22 mouse cellular contexts compared by ENCODE assay signal in genomic region chr4:57815355-57815754, GRCm38 (mm10).
DNase-seq lines count a peak whose midpoint lies in the region; ATAC-seq and TF ChIP-seq lines count a peak whose summit lies in the region.
"Had no signal": no experiment of that assay in that cellular context is flagged by ENCODE, and none has a peak within 500 bp of the region (broad histone marks: within the 10 kb centered on the region; RNA-seq: fewer than 3 reads in every experiment).

No protein-coding gene starts in this region.

- peak; percentile 60; the same call in 1 of the 2 replicates for ATAC-seq in liver, embryonic 16.5 days (ENCODE audit: low read depth)
- no peak for ATAC-seq in liver, postnatal 0 days
- 0 out of 2 replicates have a peak, but pooled peaks have one; percentile 53 for ATAC-seq in intestine, embryonic 15.5 days
- peak; percentile 71; the same call in 1 of the 2 replicates for ATAC-seq in stomach, embryonic 16.5 days (ENCODE audit: insufficient read depth, low FRiP score)
- ATAC-seq: activated CD4-positive, CD25-positive, alpha-beta regulatory T cell, adult 4 months; forebrain, postnatal 0 days; Patski had no signal

- H3K27me3 ChIP-seq in liver, embryonic 16.5 days (ENCODE audit: control insufficient read depth, insufficient read depth, low read depth, low read length): no peaks in the 10 kb centered on the region
- H3K27me3 ChIP-seq in liver, postnatal 0 days (ENCODE audit: insufficient read depth, low read length): no peaks in the 10 kb centered on the region
- H3K27me3 ChIP-seq in intestine, embryonic 15.5 days (replicated peaks): no peaks in the 10 kb centered on the region
- H3K27me3 ChIP-seq in stomach, embryonic 16.5 days (ENCODE audit: control insufficient read depth, insufficient read depth, low read length): no peaks in the 10 kb centered on the region
- H3K27me3 ChIP-seq: embryonic facial prominence, embryonic 13.5 days; forebrain, embryonic 12.5 days; heart, embryonic 15.5 days; Patski had no signal

- no peaks in the 10 kb centered on the region for H3K9me3 ChIP-seq in liver, embryonic 16.5 days (replicated peaks; ENCODE audit: control insufficient read depth, low read length)
- no peaks in the 10 kb centered on the region for H3K9me3 ChIP-seq in liver, postnatal 0 days (ENCODE audit: low read length)
- H3K9me3 ChIP-seq in intestine, embryonic 15.5 days: no peaks in the 10 kb centered on the region
- no peaks in the 10 kb centered on the region for H3K9me3 ChIP-seq in stomach, embryonic 16.5 days (replicated peaks; ENCODE audit: control insufficient read depth, low read length)
- H3K9me3 ChIP-seq: forebrain, embryonic 12.5 days; heart, embryonic 15.5 days had no signal

- peaks cover 9% of the 10 kb centered on the region for H3K4me1 ChIP-seq in liver, embryonic 16.5 days (ENCODE audit: control insufficient read depth, low read depth, low read length)
- peaks cover 5% of the 10 kb centered on the region; the same call in 1 of the 2 replicates for H3K4me1 ChIP-seq in liver, postnatal 0 days (ENCODE audit: insufficient read depth)
- H3K4me1 ChIP-seq in intestine, embryonic 15.5 days (replicated peaks): peaks cover 5% of the 10 kb centered on the region; the same call in 1 of the 2 replicates
- H3K4me1 ChIP-seq in stomach, embryonic 16.5 days (ENCODE audit: control insufficient read depth, insufficient read depth, low read length): no peaks in the 10 kb centered on the region; the same call in 1 of the 2 replicates

- H3K4me2 ChIP-seq in liver, embryonic 16.5 days (ENCODE audit: low read depth, low read length): no peak overlapping the region
- H3K4me2 ChIP-seq in liver, postnatal 0 days (ENCODE audit: low read depth, low read length): no peak overlapping the region
- H3K4me2 ChIP-seq in intestine, embryonic 15.5 days (replicated peaks): no peak overlapping the region
- no peak overlapping the region for H3K4me2 ChIP-seq in stomach, embryonic 16.5 days (ENCODE audit: low read depth, low read length)
- H3K4me2 ChIP-seq: embryonic facial prominence, embryonic 13.5 days; forebrain, embryonic 12.5 days; heart, embryonic 11.5 days; heart, embryonic 15.5 days had no signal

- H3K9ac ChIP-seq in liver, embryonic 16.5 days (ENCODE audit: low read depth, low read length): no peak overlapping the region
- H3K9ac ChIP-seq in liver, postnatal 0 days (replicated peaks): no peak overlapping the region
- no peak overlapping the region for H3K9ac ChIP-seq in intestine, embryonic 15.5 days
- no peak overlapping the region for H3K9ac ChIP-seq in stomach, embryonic 16.5 days (ENCODE audit: low read length)
- H3K9ac ChIP-seq: embryonic facial prominence, embryonic 13.5 days; forebrain, embryonic 12.5 days; forebrain, postnatal 0 days; heart, embryonic 15.5 days had no signal

- TF ChIP-seq CTCF in liver, postnatal 0 days (IDR thresholded peaks at IDR 0.05; ENCODE audit: low read depth): no peak

- TF ChIP-seq EP300 in liver, postnatal 0 days (IDR thresholded peaks at IDR 0.05; ENCODE audit: low read depth): no peak

- WGBS in liver, embryonic 16.5 days (ENCODE audit: insufficient replicate concordance): 61% methylated on average over 2 of the region's 2 CpGs
- WGBS in liver, postnatal 0 days (ENCODE audit: insufficient replicate concordance): 50% methylated on average over 2 of the region's 2 CpGs
- 59% methylated on average over 2 of the region's 2 CpGs for WGBS in intestine, embryonic 15.5 days
- WGBS in stomach, embryonic 16.5 days: 51% methylated on average over 2 of the region's 2 CpGs

- peak; percentile 28 for DNase-seq in kidney, adult 9 months
- DNase-seq in kidney, postnatal 14 days: no peak
- no peak for DNase-seq in liver, postnatal 0 days
- DNase-seq in layer of hippocampus, adult 18-20 months (ENCODE audit: low spot score in 2 of 2): no peak
- no peak for DNase-seq in retina, embryonic 14.5 days (ENCODE audit: low spot score)
- DNase-seq: adrenal gland, postnatal 14 days; cerebellum, adult 18-20 months; cerebellum, adult 9-11 months; cerebellum, postnatal 36 days; forebrain, postnatal 0 days; gastrocnemius, postnatal 14 days; heart, adult 2 months; heart, postnatal 14 days had no signal

- H3K27ac ChIP-seq in liver, embryonic 16.5 days (ENCODE audit: low read length): no peak overlapping the region
- no peak overlapping the region for H3K27ac ChIP-seq in liver, postnatal 0 days (ENCODE audit: low read depth)
- H3K27ac ChIP-seq in intestine, embryonic 15.5 days: no peak overlapping the region
- H3K27ac ChIP-seq in stomach, embryonic 16.5 days (ENCODE audit: low read length): no peak overlapping the region
- H3K27ac ChIP-seq: embryonic facial prominence, embryonic 13.5 days; forebrain, embryonic 12.5 days; heart, embryonic 15.5 days had no signal

- no peak overlapping the region for H3K4me3 ChIP-seq in liver, embryonic 16.5 days (ENCODE audit: low read depth, low read length)
- H3K4me3 ChIP-seq in liver, postnatal 0 days (ENCODE audit: low read depth, low read length): no peak overlapping the region
- no peak overlapping the region for H3K4me3 ChIP-seq in intestine, embryonic 15.5 days (replicated peaks)
- H3K4me3 ChIP-seq in stomach, embryonic 16.5 days (replicated peaks; ENCODE audit: low read length): no peak overlapping the region
- H3K4me3 ChIP-seq: embryonic facial prominence, embryonic 13.5 days; forebrain, embryonic 12.5 days; heart, adult 2 months; heart, embryonic 15.5 days had no signal

- H3K36me3 ChIP-seq in liver, embryonic 16.5 days (ENCODE audit: control insufficient read depth, insufficient read depth): no peaks in the 10 kb centered on the region
- H3K36me3 ChIP-seq in liver, postnatal 0 days (replicated peaks; ENCODE audit: insufficient read depth, low read length): no peaks in the 10 kb centered on the region
- no peaks in the 10 kb centered on the region for H3K36me3 ChIP-seq in intestine, embryonic 15.5 days
- no peaks in the 10 kb centered on the region for H3K36me3 ChIP-seq in stomach, embryonic 16.5 days (ENCODE audit: control insufficient read depth, insufficient read depth, low read length)
- H3K36me3 ChIP-seq: forebrain, embryonic 12.5 days; heart, embryonic 15.5 days had no signal
